Mouse (Mus musculus) CH12.LX (cell line): Measurements from ENCODE around the gene Rps6kb2. TPM values are rescaled to one million over a fixed set of nuclear protein-coding genes. Genes with fewer than 3 reads are reported as not detected.

Source experiments
- DNase-seq: peaks from one replicate; pipeline ENCODE4 v3.0.0-alpha.2; 2013; ENCODE audit errors: extremely low read depth
- H3K27ac ChIP-seq: 2 replicates; pipeline ENCODE4 v1.5.1; 2012; ENCODE audit warnings: low read depth, mild to moderate bottlenecking, control low read depth, moderate library complexity; ENCODE audit not compliant: insufficient read depth
- H3K27me3 ChIP-seq: replicated peaks from 2 replicates; pipeline ENCODE3; 2012; ENCODE audit warnings: inconsistent platforms
- H3K36me3 ChIP-seq, 2 experiments: replicated peaks in 1 of 2; 2 replicates each; pipeline versions ENCODE3 to v1.6.1; 2012; ENCODE audit warnings: inconsistent platforms in 1 of 2, low read length in 1 of 2, mild to moderate bottlenecking in 1 of 2, mixed read lengths in 1 of 2, moderate library complexity in 1 of 2; ENCODE audit not compliant: control insufficient read depth in 1 of 2, insufficient read depth in 1 of 2
- H3K4me1 ChIP-seq, 2 experiments: 2 replicates each; pipeline ENCODE4 v1.6.1; 2012; ENCODE audit warnings: inconsistent platforms in 1 of 2, moderate library complexity in 1 of 2; ENCODE audit not compliant: insufficient read depth in 2 of 2, control insufficient read depth in 1 of 2
- H3K4me2 ChIP-seq: 2 replicates; pipeline ENCODE4 v1.6.1; 2012; ENCODE audit warnings: low read depth, mild to moderate bottlenecking, control low read depth; ENCODE audit not compliant: poor library complexity, insufficient read depth, severe bottlenecking
- H3K4me3 ChIP-seq, 3 experiments: fragments of 150-350 bp in 1 of 3; sonication (generic) in 1 of 3; replicated peaks in 1 of 3; 2 replicates each; pipeline versions ENCODE3 to v1.5.1; 2011 to 2012; ENCODE audit warnings: low read depth in 2 of 3, low read length in 2 of 3, mild to moderate bottlenecking in 2 of 3, moderate library complexity in 2 of 3, control low read depth in 1 of 3, improper control_type of control experiment in 1 of 3, inconsistent platforms in 1 of 3, mixed read lengths in 1 of 3; ENCODE audit not compliant: poor library complexity in 1 of 3
- H3K79me2 ChIP-seq: replicated peaks from 2 replicates; pipeline ENCODE4 v1.6.1; 2012; ENCODE audit warnings: mild to moderate bottlenecking, moderate library complexity; ENCODE audit not compliant: control insufficient read depth, poor library complexity, insufficient read depth, severe bottlenecking; ENCODE audit errors: extremely low read depth
- H3K9ac ChIP-seq: 2 replicates; pipeline ENCODE4 v1.6.1; 2012; ENCODE audit warnings: low read depth, mild to moderate bottlenecking, control low read depth, moderate library complexity; ENCODE audit not compliant: insufficient read depth
- H3K9me3 ChIP-seq: replicated peaks from 2 replicates; pipeline ENCODE3; 2012; ENCODE audit warnings: low read length, inconsistent platforms, mixed read lengths
- CTCF ChIP-seq, 2 experiments: IDR thresholded peaks in 1 of 2; conservative IDR thresholded peaks in 1 of 2; 2 replicates each; pipeline ENCODE4 v1.5.1; 2011 to 2012; ENCODE audit warnings: low read depth in 2 of 2, low read length in 2 of 2, improper control_type of control experiment in 1 of 2, inconsistent platforms in 1 of 2, mild to moderate bottlenecking in 1 of 2, moderate library complexity in 1 of 2
- E2F4 ChIP-seq: IDR thresholded peaks from 2 replicates; pipeline ENCODE4 v1.6.1; 2011; ENCODE audit warnings: low read depth, low read length, improper control_type of control experiment; ENCODE audit not compliant: insufficient replicate concordance
- ETS1 ChIP-seq: conservative IDR thresholded peaks from 2 replicates; pipeline ENCODE4 v1.6.1; 2012; ENCODE audit warnings: low read depth, mild to moderate bottlenecking, inconsistent platforms, low read length, improper control_type of control experiment, moderate library complexity
- HCFC1 ChIP-seq: IDR thresholded peaks from 2 replicates; pipeline ENCODE4 v1.6.1; 2012; ENCODE audit warnings: low read depth, mild to moderate bottlenecking, inconsistent platforms, low read length, improper control_type of control experiment
- JUN ChIP-seq: IDR thresholded peaks from 2 replicates; pipeline ENCODE4 v1.6.1; 2011; ENCODE audit warnings: low read depth, mild to moderate bottlenecking, low read length, improper control_type of control experiment, moderate library complexity; ENCODE audit not compliant: insufficient read depth
- JUND ChIP-seq: conservative IDR thresholded peaks from 2 replicates; pipeline ENCODE4 v1.6.1; 2011; ENCODE audit warnings: low read depth, low read length, improper control_type of control experiment
- KAT2A ChIP-seq: IDR thresholded peaks from 2 replicates; pipeline ENCODE4 v1.6.1; 2012; ENCODE audit warnings: low read length, improper control_type of control experiment, inconsistent platforms; ENCODE audit not compliant: insufficient replicate concordance
- MAX ChIP-seq: IDR thresholded peaks from 2 replicates; pipeline ENCODE4 v1.6.1; 2011; ENCODE audit warnings: low read length, improper control_type of control experiment
- MAZ ChIP-seq: IDR thresholded peaks from 2 replicates; pipeline ENCODE4 v1.6.1; 2012; ENCODE audit warnings: low read depth, mild to moderate bottlenecking, inconsistent platforms, low read length, improper control_type of control experiment, moderate library complexity
- MEF2A ChIP-seq: IDR thresholded peaks from 2 replicates; pipeline ENCODE4 v1.6.1; 2014; ENCODE audit warnings: low read depth, mild to moderate bottlenecking, inconsistent platforms, low read length, improper control_type of control experiment, borderline replicate concordance
- MXI1 ChIP-seq: IDR thresholded peaks from 2 replicates; pipeline ENCODE4 v1.6.1; 2011; ENCODE audit warnings: mild to moderate bottlenecking, low read depth, low read length, improper control_type of control experiment
- PAX5 ChIP-seq: IDR thresholded peaks from 2 replicates; pipeline ENCODE4 v1.6.1; 2012; ENCODE audit warnings: low read length, inconsistent platforms, mixed read lengths
- POLR2A ChIP-seq: IDR thresholded peaks from 2 replicates; pipeline ENCODE4 v1.6.1; 2011; ENCODE audit warnings: low read depth, mild to moderate bottlenecking, improper control_type of control experiment, low read length
- POLR2AphosphoS2 ChIP-seq: IDR thresholded peaks from 2 replicates; pipeline ENCODE4 v1.6.1; 2011; ENCODE audit warnings: low read depth, low read length, improper control_type of control experiment
- RAD21 ChIP-seq: IDR thresholded peaks from 2 replicates; pipeline ENCODE4 v1.6.1; 2011; ENCODE audit warnings: low read depth, mild to moderate bottlenecking, low read length, improper control_type of control experiment, moderate library complexity
- SIN3A ChIP-seq: IDR thresholded peaks from 2 replicates; pipeline ENCODE4 v1.6.1; 2012; ENCODE audit warnings: low read length, improper control_type of control experiment, inconsistent platforms
- ZKSCAN1 ChIP-seq: IDR thresholded peaks from 2 replicates; pipeline ENCODE4 v1.6.1; 2012; ENCODE audit warnings: low read depth, inconsistent platforms, low read length, improper control_type of control experiment, borderline replicate concordance
- ZMIZ1 ChIP-seq: IDR thresholded peaks from 2 replicates; pipeline ENCODE4 v1.6.1; 2012; ENCODE audit warnings: low read depth, mild to moderate bottlenecking, inconsistent platforms, low read length, improper control_type of control experiment
- ZNF384 ChIP-seq: IDR thresholded peaks from 2 replicates; pipeline ENCODE4 v1.6.1; 2012; ENCODE audit warnings: low read depth, low read length, improper control_type of control experiment, inconsistent platforms
- dilution Hi-C: fragments of 300-500 bp; cut with MboI; formaldehyde crosslinking; loops from 2 replicates; pipeline ENCODE4 v1.14.3; 2020; ENCODE audit warnings: low sequenced_read_pairs; ENCODE audit not compliant: extremely low pct_unique_long_range_greater_than_20kb, extremely low pct_ligation_motif_present
- in situ Hi-C: fragments of 300-500 bp; cut with MboI; formaldehyde crosslinking; loops from 3 replicates; pipeline ENCODE4 v1.14.3; 2019; ENCODE audit warnings: low sequenced_read_pairs, low pct_ligation_motif_present, low pct_unique_long_range_greater_than_20kb, mixed read lengths
- polyA plus RNA-seq: library from polyadenylated mRNA; unstranded; fragments of >175 nt; gene quantifications from 2 replicates; pipeline ENCODE4 v1.2.1, GENCODE M21; 2012; ENCODE audit warnings: low read depth; ENCODE audit not compliant: insufficient read length
- total RNA-seq, 2 experiments: library from RNA; depleted of rRNA; stranded (reverse); fragments of 300-350 nt in 1 of 2; fragments of >200 nt in 1 of 2; gene quantifications; 2 replicates each; pipeline ENCODE4 v1.2.3; 2012 to 2014

Gene Rps6kb2
- total and polyA plus RNA-seq, 3 experiments = 9.7 to 26.6 (median 20.7) TPM

DNA sequence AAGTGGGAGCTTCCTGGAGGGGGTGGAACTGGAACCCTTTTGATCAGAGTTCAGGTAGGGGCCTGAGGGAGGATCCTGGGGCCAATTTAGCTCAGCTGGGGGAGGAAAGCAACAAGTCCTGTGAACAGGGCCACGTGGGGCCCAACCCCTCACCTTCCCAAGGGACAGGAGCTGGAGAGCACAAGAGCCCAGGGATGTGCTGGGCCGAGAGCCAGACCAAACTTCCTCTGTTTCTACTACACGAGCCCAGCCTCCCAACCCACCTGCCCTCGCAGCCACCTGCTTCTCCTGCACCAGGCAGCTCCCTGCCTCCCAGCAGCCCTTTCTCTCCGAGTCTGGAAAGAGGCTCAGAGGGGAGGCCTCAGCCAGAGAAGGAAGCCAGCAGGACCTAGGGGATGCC, 33.4 kb upstream of the Rps6kb2 start:
- H3K9ac ChIP-seq = no peak overlapping the region
- DNase-seq = no peak
- peaks cover 56 to 76% of the 10 kb centered on the region in 2 experiments for H3K36me3 ChIP-seq
- no peak overlapping the region for H3K27ac ChIP-seq
- no peak overlapping the region for H3K4me2 ChIP-seq
- dilution Hi-C loops = no loop called here
- TF ChIP-seq MXI1 = peak; percentile 40; the same call in 1 of the 2 replicates
- no peak for TF ChIP-seq E2F4
- H3K4me3 ChIP-seq = no peak overlapping the region
- peaks cover 37% of the 10 kb centered on the region for H3K79me2 ChIP-seq
- H3K27me3 ChIP-seq = no peaks in the 10 kb centered on the region
- peaks cover 11 to 68% of the 10 kb centered on the region in 2 experiments for H3K4me1 ChIP-seq
- in situ Hi-C loops = no loop called here
- no peaks in the 10 kb centered on the region for H3K9me3 ChIP-seq

GRCm38 (mm10) chr19:4196048-4196447, 32.9 kb upstream of the Rps6kb2 start:
- in situ Hi-C loops = no loop called here

DNA sequence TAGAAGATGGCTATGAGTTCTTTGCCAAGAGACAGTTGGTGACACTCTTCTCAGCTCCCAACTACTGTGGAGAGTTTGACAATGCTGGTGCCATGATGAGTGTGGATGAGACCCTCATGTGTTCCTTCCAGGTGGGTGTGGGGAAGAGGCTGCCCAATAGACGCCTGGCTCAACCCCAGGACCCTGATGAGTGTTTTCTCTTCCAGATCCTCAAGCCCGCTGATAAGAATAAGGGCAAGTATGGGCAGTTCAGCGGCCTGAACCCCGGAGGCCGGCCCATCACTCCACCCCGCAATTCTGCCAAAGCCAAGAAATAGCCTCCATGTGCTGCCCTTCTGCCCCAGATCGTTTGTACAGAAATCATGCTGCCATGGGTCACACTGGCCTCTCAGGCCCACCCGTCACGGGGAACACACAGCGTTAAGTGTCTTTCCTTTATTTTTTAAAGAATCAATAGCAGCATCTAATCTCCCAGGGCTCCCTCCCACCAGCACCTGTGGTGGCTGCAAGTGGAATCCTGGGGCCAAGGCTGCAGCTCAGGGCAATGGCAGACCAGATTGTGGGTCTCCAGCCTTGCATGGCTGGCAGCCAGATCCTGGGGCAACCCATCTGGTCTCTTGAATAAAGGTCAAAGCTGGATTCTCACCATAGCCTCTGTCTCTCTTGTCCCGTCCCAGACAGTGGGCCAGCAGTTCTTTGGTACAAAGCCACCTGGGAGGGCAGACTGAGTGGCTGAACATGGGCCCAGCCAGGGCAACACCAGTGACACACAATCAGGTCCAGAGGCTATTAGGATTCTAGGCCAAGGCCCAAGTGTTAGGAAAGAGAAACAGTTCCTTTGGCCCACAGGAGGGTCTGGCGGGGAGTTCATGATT, 31.9 kb upstream of the Rps6kb2 start:
- dilution Hi-C loops = no loop called here
- peaks cover 51 to 70% of the 10 kb centered on the region in 2 experiments for H3K36me3 ChIP-seq
- in situ Hi-C loops = no loop called here
- DNase-seq = no peak
- no peaks in the 10 kb centered on the region for H3K9me3 ChIP-seq
- no peak overlapping the region for H3K4me2 ChIP-seq
- H3K27me3 ChIP-seq = no peaks in the 10 kb centered on the region
- peaks cover 6 to 60% of the 10 kb centered on the region in 2 experiments for H3K4me1 ChIP-seq
- TF ChIP-seq MAX (no peak), POLR2A (0 out of 2 replicates have a peak, but pooled peaks have one; percentile 22), ZMIZ1 (peak; percentile 63)
- peaks cover 29% of the 10 kb centered on the region for H3K79me2 ChIP-seq
- no peak overlapping the region for H3K27ac ChIP-seq
- no peak overlapping the region for H3K9ac ChIP-seq
- no peak overlapping the region for H3K4me3 ChIP-seq

More at GRCm38 (mm10) chr19:4196048-4196447, 32.9 kb upstream of the Rps6kb2 start:
- H3K9ac ChIP-seq = no peak overlapping the region
- peaks cover 11 to 68% of the 10 kb centered on the region in 2 experiments for H3K4me1 ChIP-seq
- H3K27ac ChIP-seq = no peak overlapping the region
- H3K4me2 ChIP-seq = no peak overlapping the region
- H3K9me3 ChIP-seq = no peaks in the 10 kb centered on the region
- no peak overlapping the region for H3K4me3 ChIP-seq
- peaks cover 56 to 76% of the 10 kb centered on the region in 2 experiments for H3K36me3 ChIP-seq
- dilution Hi-C loops = no loop called here
- TF ChIP-seq MAZ (no peak), MEF2A (no peak), JUND (no peak), HCFC1 (no peak), SIN3A (no peak), PAX5 (no peak), ZKSCAN1 (no peak), MXI1 (no peak), ETS1 (no peak), CTCF (conservative IDR thresholded peaks at IDR 0.05 in 1 of 2, IDR thresholded peaks at IDR 0.05 in 1 of 2; ENCODE audit: low read depth in 2 of 2, low read length in 2 of 2) (no peak), POLR2A (no peak; the same call in 1 of the 2 replicates), ZMIZ1 (no peak), JUN (no peak), POLR2AphosphoS2 (no peak; the same call in 1 of the 2 replicates), ZNF384 (no peak), KAT2A (no peak), RAD21 (no peak)
- DNase-seq = no peak
- H3K27me3 ChIP-seq = no peaks in the 10 kb centered on the region
- peaks cover 35% of the 10 kb centered on the region for H3K79me2 ChIP-seq
